Mouse (Mus musculus) gastrocnemius, postnatal 14 days (tissue): ENCODE measurements around the gene Gm21860. TPM values are rescaled to one million over a fixed set of nuclear protein-coding genes. Genes with fewer than 3 reads are reported as not detected.
"Not testable (repeated sequence)": the region's sequence is repeated elsewhere in the genome, so short reads cannot be mapped to it uniquely, and the experiment has no call there.

Experiments
- DNase-seq: peaks from one replicate; pipeline ENCODE4 v3.0.0; 2021; ENCODE audit warnings: mixed read lengths
- intact Hi-C: fragments of 180-260 bp; cut with DNase I; formaldehyde crosslinking; loops from one replicate; pipeline ENCODE4 v1.15.1; 2025; ENCODE audit warnings: low total_unique reads
- total RNA-seq, 2 experiments: library from RNA; stranded (reverse); gene quantifications; 2 replicates each; pipeline ENCODE4 v1.2.3; 2021

Gene Gm21860
- total RNA-seq, 2 experiments from 2014 or later = not detected

DNA sequence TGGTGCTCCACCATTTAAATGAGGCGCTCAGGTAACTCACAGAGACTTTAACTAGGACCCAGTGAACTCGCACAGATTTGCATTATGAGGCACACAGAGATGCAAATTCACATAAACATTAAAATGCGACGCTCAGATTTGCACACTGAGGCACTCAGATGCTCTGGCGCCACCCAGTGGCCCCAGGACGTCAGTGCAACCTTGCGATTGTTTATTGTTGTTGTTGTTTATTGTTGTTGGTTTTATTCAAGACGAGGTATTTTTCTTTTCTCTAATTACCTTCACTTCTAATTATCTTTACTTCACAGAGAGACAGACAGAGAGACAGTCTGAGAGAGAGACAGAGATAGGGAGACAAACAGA is 20.3 kb downstream of the Gm21860 start:
- intact Hi-C loops = not testable (repeated sequence)
- DNase-seq = peak; percentile 11

DNA sequence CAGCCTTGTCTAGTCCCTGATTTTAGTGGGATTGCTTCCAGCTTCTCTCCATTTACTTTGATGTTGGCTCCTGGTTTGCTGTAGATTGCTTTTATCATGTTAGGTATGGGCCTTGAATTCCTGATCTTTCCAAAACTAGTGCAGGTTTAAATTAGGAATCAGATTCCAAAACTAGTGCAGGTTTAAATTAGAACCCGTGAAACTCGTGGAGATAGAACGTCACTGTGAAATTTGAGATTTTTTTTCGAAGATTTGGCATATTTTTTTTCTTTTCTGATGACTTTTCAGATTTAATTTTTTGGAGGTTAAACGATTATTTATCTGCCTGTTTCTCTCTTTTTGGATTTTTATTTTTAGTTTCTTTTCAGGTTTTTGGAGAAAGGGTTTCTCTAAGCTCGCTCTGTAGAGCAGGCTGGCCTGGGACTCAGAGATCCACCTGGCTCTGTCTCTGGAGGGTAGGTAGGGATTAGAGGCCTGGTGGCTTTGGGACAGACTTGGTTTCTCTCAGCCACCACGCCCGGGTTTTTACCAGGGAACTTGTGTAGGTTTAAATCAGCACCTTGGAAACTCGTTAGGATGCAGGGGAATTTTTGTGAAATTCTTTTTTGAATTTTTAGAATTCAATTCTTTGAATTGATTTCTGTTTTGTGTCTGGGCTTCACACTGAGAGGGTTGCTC is 20.8 kb downstream of the Gm21860 start:
- intact Hi-C loops, DNase-seq: not testable (repeated sequence)

DNA sequence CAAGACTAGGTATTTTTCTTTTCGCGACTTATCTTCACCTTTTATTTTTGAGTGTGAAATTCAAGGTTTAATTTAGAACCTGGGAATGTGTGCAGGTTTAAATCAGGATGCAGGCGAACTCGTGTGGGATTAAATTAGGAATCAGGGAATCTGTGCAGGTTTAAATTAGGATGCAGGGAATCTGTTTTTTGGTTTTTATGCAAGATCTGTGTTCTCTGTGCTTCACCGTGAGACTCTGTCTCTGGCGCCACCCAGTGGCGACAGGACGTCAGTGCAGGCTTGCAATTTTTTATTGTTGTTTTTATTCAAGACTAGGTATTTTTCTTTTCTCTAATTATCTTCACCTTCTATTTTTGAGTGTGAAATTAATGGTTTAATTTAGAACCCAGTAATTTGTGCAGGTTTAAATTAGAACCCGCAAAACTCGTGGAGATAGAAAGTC is 22.5 kb downstream of the Gm21860 start:
- DNase-seq, intact Hi-C loops: not testable (repeated sequence)

DNA sequence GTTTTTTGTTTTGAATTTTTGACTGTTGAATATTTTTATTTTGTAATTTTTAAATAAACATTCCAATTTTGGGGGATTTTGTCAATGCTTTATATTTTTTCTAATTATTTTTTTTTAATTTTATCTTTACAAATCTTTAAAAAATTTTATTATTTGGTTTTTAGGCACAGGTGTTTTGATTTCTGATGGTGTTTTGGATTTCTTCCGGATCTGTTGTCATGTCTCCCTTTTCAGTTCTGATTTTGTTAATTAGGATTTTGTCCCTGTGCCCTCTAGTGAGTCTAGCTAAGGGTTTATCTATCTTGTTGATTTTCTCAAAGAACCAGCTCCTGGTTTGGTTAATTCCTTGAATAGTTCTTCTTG is 23.0 kb downstream of the Gm21860 start:
- intact Hi-C loops, DNase-seq: not testable (repeated sequence)

DNA sequence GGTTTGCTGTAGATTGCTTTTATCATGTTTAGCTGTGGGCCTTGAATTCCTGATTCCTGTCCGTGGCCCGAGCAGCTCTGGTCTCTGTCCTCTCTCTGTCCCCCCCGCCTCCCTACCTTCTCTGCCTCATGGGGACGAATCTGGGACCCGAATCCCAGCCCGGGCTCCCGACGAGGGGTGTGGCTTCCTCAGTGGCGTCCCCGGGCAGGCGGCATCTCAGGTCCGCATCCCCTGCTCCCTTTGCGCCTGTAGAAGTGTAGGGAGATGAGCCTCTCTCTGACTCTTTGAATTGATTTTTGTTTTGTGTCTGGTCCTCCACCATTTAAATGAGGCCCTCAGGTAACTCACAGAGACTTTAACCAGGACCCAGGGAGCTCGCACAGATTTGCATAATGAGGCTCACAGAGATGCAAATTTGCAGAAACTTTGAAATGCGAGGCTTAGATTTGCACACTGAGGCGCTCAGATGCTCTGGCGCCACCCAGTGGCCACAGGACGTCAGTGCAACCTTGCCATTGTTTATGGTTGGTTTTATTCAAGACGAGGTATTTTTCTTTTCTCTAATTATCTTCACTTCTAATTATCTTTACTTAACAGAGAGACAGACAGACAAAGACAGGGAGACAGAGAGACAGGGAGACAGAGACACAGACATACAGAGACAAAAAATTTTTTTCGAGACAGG is 23.6 kb downstream of the Gm21860 start:
- intact Hi-C loops, DNase-seq: not testable (repeated sequence)

DNA sequence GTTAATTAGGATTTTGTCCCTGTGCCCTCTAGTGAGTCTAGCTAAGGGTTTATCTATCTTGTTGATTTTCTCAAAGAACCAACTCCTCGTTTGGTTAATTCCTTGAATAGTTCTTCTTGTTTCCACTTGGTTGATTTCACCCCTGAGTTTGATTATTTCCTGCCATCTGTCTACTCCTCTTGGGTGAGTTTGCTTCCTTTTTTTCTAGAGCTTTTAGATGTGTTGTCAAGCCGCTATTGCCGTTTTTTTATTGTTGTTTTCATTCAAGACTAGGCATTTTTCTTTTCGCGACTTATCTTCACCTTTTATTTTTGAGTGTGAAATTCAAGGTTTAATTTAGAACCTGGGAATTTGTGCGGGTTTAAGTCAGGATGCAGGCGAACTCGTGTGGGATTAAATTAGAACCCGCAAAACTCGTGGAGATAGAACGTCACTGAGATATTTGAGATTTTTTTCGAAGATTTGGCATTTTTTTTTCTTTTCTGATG is 24.8 kb downstream of the Gm21860 start:
- DNase-seq, intact Hi-C loops: not testable (repeated sequence)

DNA sequence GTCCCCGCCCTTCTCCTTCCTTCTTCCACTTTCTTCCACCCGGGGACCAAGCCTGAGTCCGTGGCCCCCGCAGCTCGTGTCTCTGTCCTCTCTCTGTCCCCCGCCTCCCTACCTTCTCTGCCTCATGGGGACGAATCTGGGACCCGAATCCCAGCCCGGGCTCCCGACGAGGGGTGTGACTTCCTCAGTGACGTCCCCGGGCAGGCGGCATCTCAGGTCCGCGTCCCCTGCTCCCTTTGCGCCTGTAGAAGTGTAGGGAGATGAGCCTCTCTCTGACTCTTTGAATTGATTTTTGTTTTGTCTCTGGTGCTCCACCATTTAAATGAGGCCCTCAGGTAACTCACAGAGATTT is 25.7 kb downstream of the Gm21860 start:
- DNase-seq = peak; percentile 7
- intact Hi-C loops = not testable (repeated sequence)

DNA sequence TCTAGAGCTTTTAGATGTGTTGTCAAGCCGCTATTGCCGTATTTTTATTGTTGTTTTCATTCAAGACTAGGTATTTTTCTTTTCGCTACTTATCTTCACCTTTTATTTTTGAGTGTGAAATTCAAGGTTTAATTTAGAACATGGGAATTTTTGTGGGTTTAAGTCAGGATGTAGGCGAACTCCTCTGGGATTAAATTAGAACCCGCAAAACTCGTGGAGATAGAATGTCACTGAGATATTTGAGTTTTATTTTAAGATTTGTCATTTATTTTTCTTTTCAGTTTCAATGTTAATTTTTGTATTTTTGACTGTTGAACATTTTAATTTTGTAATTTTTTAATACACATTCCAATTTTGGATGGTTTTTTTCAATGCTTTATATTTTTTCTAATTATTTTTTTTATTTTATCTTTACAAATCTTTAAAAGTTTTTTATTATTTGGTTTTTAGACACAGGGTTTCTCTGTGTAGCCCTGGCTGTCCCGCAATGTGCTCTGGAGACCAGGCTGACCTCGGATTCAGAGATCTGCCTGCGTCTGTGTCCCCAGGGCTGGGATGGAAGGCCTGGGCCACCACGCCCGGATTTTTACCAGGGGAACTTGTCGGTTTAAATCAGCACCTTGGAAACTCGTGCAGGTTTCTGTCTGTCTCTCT is 26.2 kb downstream of the Gm21860 start:
- DNase-seq, intact Hi-C loops: not testable (repeated sequence)

DNA sequence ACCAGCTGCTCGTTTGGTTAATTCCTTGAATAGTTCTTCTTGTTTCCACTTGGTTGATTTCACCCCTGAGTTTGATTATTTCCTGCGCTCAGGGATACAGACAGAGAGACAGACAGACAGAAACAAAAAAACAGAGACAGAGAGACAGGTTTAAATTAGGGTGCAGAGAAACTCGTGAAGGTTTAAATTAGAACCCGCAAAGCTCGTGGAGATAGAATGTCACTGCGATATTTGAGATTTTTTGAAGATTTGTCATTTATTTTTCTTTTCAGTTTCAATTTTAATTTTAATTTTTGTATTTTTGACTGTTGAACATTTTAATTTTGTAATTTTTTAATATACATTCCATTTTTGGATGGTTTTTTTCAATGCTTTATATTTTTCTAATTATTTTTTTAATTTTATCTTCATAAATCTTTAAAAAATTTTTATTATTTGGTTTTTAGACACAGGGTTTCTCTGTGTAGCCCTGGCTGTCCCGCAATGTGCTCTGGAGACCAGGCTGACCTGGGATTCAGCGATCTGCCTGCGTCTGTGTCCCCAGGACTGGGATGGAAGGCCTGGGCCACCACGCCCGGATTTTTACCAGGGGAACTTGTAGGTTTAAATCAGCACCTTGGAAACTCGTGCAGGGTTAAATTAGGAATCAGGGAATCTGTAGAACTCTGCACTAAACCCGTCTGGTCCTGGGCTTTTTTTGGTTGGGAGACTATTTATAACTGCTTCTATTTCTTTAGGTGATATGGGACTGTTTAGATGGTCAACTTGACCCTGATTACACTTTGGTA is 27.3 kb downstream of the Gm21860 start:
- DNase-seq, intact Hi-C loops: not testable (repeated sequence)

DNA sequence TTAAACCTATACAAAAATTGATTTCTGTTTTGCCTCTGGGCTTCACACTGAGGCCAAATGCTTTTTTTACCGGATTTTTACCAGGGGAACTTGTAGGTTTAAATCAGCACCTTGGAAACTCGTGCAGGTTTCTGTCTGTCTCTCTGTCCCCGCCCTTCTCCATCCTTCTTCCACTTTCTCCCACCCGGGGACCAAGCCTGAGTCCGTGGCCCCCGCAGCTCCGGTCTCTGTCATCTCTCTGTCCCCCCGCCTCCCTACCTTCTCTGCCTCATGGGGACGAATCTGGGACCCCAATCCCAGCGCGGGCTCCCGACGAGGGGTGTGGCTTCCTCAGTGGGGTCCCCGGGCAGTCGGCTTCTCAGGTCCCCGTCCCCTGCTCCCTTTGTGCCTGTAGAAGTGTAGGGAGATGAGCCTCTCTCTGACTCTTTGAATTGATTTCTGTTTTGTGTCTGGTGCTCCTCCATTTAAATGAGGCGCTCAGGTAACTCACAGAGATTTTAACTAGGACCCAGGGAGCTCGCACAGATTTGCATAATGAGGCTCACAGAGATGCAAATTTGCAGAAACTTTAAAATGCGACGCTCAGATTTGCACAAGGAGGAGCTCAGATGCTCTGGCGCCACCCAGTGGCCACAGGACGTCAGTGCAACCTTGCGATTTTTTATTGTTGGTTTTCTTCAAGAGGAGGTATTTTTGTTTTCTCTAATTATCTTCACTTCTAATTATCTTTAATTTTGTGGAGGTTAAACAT is 28.7 kb downstream of the Gm21860 start:
- intact Hi-C loops, DNase-seq: not testable (repeated sequence)

DNA sequence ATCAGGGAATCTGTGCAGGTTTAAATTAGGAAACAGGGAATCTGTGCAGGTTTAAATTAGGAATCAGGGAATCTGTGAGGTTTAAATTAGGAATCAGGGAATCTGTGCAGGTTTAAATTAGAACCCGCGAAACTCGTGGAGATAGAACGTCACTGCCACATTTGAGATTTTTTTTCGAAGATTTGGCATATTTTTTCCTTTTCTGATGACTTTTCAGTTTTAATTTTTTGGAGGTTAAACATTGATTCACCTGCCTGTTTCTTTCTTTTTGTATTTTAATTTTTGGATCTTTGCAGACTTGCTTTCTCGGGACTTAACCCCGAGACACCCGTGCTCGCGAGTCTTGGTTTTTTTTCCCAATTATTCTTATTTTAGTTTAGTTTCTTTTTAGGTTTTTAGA is 29.5 kb downstream of the Gm21860 start:
- intact Hi-C loops = not testable (repeated sequence)

DNA sequence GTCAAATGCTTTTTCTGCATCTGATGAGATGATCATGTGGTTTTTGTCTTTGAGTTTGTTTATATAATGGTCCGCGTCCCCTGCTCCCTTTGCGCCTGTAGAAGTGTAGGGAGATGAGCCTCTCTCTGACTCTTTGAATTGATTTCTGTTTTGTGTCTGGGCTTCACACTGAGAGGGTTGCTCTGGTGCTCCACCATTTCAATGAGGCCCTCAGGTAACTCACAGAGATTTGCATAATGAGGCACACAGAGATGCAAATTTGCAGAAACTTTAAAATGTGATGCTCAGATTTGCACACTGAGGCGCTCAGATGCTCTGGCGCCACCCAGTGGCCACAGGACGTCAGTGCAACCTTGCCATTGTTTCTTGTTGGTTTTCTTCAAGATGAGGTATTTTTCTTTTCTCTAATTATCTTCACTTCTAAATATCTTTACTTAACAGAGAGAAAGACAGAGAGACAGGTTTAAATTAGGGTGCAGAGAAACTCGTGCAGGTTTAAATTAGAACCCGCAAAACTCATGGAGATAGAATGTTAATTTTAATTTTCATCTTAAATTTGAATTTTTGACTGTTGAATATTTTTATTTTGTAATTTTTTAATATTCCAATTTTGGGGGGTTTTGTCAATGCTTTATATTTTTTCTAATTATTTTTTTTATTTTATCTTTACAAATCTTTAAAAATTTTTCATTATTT is 30.5 kb downstream of the Gm21860 start:
- DNase-seq, intact Hi-C loops: not testable (repeated sequence)

More for the DNA sequence above, 29.5 kb downstream of the Gm21860 start:
- not testable (repeated sequence) for DNase-seq

DNA sequence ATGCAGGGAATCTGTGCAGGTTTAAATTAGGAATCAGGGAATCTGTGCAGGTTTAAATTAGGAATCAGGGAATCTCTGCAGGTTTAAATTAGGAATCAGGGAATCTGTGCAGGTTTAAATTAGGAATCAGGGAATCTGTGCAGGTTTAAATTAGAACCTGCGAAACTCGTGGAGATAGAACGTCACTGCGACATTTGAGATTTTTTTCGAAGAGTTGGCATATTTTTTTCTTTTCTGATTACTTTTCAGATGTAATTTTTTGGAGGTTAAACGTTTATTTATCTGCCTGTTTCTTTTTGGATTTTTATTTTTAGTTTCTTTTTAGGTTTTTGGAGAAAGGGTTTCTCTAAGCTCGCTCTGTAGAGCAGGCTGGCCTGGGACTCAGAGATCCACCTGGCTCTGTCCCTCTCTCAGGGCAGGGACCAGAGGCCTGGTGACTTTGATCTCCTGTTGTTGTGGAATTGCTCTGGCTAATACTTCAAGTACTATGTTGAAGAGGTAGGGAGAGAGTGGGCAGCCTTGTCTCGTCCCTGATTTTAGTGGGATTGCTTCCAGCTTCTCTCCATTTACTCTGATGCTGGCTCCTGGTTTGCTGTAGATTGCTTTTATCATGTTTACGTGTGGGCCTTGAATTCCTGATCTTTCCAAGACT is 31.2 kb downstream of the Gm21860 start:
- intact Hi-C loops = not testable (repeated sequence)

DNA sequence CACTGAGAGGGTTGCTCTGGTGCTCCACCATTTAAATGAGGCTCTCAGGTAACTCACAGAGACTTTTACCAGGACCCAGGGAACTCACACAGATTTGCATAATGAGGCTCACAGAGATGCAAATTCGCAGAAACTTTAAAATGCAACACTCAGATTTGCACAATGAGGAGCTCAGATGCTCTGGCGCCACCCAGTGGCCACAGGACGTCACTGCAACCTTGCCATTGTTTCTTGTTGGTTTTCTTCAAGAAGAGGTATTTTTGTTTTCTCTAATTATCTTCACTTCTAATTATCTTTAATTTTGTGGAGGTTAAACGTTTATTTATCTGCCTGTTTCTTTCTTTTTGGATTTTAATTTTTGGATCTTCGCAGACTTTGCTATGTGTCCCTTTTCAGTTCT is 34.1 kb downstream of the Gm21860 start:
- intact Hi-C loops, DNase-seq: not testable (repeated sequence)

More for the DNA sequence above, 31.2 kb downstream of the Gm21860 start:
- DNase-seq = not testable (repeated sequence)

DNA sequence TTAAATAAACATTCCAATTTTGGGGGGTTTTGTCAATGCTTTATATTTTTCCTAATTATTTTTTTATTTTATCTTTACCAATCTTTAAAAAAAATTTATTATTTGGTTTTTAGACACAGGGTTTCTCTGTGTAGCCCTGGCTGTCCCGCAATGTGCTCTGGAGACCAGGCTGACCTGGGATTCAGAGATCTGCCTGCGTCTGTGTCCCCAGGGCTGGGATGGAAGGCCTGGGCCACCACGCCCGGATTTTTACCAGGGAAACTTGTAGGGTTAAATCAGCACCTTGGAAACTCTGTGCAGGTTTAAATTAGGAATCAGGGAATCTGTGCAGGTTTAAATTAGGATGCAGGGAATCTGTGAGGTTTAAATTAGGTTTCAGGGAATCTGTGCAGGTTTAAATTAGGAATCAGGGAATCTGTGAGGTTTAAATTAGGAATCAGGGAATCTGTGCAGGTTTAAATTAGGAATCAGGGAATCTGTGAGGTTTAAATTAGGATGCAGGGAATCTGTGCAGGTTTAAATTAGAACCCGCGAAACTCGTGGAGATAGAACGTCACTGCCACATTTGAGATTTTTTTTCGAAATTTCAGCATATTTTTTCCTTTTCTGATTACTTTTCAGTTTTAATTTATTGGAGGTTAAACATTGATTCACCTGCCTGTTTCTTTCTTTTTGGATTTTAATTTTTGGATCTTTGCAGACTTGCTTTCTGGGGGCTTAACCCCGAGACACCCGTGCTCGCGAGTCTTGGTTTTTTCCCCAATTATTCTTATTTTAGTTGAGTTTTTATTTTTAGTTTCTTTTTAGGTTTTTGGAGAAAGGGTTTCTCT is 35.0 kb downstream of the Gm21860 start:
- intact Hi-C loops = not testable (repeated sequence)

DNA sequence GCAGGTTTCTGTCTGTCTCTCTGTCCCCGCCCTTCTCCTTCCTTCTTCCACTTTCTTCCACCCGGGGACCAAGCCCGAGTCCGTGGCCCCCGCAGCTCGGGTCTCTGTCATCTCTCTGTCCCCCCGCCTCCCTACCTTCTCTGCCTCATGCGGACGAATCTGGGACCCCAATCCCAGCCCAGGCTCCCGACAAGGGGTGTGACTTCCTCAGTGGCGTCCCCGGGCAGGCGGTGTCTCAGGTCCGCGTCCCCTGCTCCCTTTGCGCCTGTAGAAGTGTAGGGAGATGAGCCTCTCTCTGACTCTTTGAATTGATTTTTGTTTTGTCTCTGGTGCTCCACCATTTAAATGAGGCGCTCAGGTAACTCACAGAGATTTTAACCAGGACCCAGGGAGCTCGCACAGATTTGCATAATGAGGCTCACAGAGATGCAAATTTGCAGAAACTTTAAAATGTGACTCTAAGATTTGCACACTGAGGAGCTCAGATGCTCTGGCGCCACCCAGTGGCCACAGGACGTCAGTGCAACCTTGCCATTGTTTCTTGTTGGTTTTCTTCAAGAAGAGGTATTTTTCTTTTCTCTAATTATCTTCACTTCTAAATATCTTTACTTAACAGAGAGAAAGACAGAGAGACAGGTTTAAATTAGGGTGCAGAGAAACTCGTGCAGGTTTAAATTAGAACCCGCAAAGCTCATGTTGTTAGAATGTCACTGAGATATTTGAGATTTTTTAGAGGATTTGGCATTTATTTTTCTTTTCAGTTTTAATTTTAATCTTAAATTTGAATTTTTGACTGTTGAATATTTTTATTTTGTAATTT is 35.8 kb downstream of the Gm21860 start:
- peak; percentile 27 for DNase-seq
- intact Hi-C loops = not testable (repeated sequence)

More for the DNA sequence above, 35.0 kb downstream of the Gm21860 start:
- DNase-seq = not testable (repeated sequence)
